Mouse (Mus musculus) ES-E14 (cell line): ENCODE measurements at regions not wholly inside any gene's neighbourhood (a gene's known extent, or its start where the extent isn't known, plus 50 kb on each side); places are given as distances from the start of the nearest gene placed in this dataset.

Experiments used
- DNase-seq: peaks from one replicate; pipeline ENCODE4 v3.0.0-alpha.2; 2013; ENCODE audit warnings: low read depth, low spot score
- H3K27ac ChIP-seq: 2 replicates; pipeline ENCODE4 v1.5.1; 2012; ENCODE audit warnings: low read depth, mild to moderate bottlenecking, low read length, moderate library complexity, mixed read lengths; ENCODE audit not compliant: poor library complexity, insufficient read depth, severe bottlenecking
- H3K36me3 ChIP-seq: 2 replicates; pipeline ENCODE4 v1.6.1; 2012; ENCODE audit warnings: mild to moderate bottlenecking, low read length, moderate library complexity, mixed read lengths; ENCODE audit not compliant: control insufficient read depth, poor library complexity, insufficient read depth, severe bottlenecking
- H3K4me1 ChIP-seq, 2 experiments: fragments of 150-350 bp in 1 of 2; sonication (generic) in 1 of 2; 2 replicates each; pipeline ENCODE4 v1.6.1; 2012; ENCODE audit warnings: low read length in 2 of 2, mild to moderate bottlenecking in 1 of 2, mixed read lengths in 1 of 2; ENCODE audit not compliant: control insufficient read depth in 2 of 2, insufficient read depth in 2 of 2, poor library complexity in 1 of 2
- H3K4me3 ChIP-seq, 2 experiments: fragments of 150-350 bp in 1 of 2; sonication (generic) in 1 of 2; 2 replicates each; pipeline ENCODE4 v1.5.1; 2012; ENCODE audit warnings: low read length in 2 of 2, low read depth in 1 of 2, mild to moderate bottlenecking in 1 of 2, mixed read lengths in 1 of 2; ENCODE audit not compliant: insufficient read depth in 1 of 2, poor library complexity in 1 of 2, severe bottlenecking in 1 of 2
- H3K9ac ChIP-seq: 2 replicates; pipeline ENCODE4 v1.6.1; 2012; ENCODE audit warnings: low read depth, mild to moderate bottlenecking, low read length, mixed read lengths; ENCODE audit not compliant: poor library complexity, insufficient read depth, severe bottlenecking
- H3K9me3 ChIP-seq: fragments of 150-350 bp; sonication (generic); 2 replicates; pipeline ENCODE4 v1.6.1; 2012; ENCODE audit warnings: low read depth, mild to moderate bottlenecking, low read length; ENCODE audit not compliant: control insufficient read depth, insufficient read depth
- CHD2 ChIP-seq: IDR thresholded peaks from 2 replicates; pipeline ENCODE4 v1.6.1; 2014; ENCODE audit warnings: mild to moderate bottlenecking, low read depth, low read length, inconsistent platforms
- HCFC1 ChIP-seq: IDR thresholded peaks from 2 replicates; pipeline ENCODE4 v1.6.1; 2012; ENCODE audit warnings: low read length, inconsistent platforms, borderline replicate concordance; ENCODE audit not compliant: insufficient read depth
- MAFK ChIP-seq: IDR thresholded peaks from 2 replicates; pipeline ENCODE4 v1.6.1; 2014; ENCODE audit warnings: mild to moderate bottlenecking, low read depth, low read length, inconsistent platforms; ENCODE audit not compliant: insufficient read depth
- ZC3H11A ChIP-seq: IDR thresholded peaks from 2 replicates; pipeline ENCODE4 v1.6.1; 2012; ENCODE audit warnings: low read depth, mild to moderate bottlenecking, inconsistent platforms, low read length, borderline replicate concordance
- ZNF384 ChIP-seq: IDR thresholded peaks from 2 replicates; pipeline ENCODE4 v1.6.1; 2012; ENCODE audit warnings: low read depth, low read length, inconsistent platforms
- in situ Hi-C, 2 experiments: fragments of 600-800 bp; cut with MboI; formaldehyde crosslinking; loops; one replicate each; pipeline ENCODE4 v1.15.1; 2025; ENCODE audit warnings: low sequenced_read_pairs in 2 of 2, inconsistent platforms in 1 of 2; ENCODE audit not compliant: unreplicated experiment in 2 of 2

DNA sequence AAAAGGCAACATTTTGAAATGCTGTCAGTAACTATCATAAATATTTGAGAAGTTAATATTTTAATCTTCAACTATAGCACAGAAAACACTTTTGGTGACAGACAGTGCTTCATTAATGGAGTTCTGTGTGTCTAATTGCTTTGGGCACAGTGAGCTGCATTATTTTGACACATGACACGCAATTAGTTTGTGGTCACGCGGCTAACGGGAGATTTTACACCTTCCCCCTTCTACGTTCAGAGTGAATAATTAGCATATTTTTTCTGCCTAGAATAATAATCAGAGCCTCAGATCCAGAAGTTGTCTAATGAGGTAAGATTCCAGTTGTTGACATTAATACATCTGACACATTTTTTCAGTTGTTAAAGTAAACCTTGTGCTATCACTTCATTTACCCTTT lies 272.6 kb upstream of the Tmco5 start:
- Histone ChIP-seq H3K4me3 (no peak overlapping the region), H3K9ac (no peak overlapping the region), H3K4me1 (no peaks in the 10 kb centered on the region), H3K27ac (no peak overlapping the region), H3K36me3 (no peaks in the 10 kb centered on the region), H3K9me3 (no peaks in the 10 kb centered on the region)
- DNase-seq, result no peak
- no peak for TF ChIP-seq ZNF384
- no peak for TF ChIP-seq ZC3H11A
- no peak for TF ChIP-seq MAFK
- TF ChIP-seq HCFC1, result no peak
- TF ChIP-seq CHD2, result no peak
- in situ Hi-C loops, result no loop called here

DNA sequence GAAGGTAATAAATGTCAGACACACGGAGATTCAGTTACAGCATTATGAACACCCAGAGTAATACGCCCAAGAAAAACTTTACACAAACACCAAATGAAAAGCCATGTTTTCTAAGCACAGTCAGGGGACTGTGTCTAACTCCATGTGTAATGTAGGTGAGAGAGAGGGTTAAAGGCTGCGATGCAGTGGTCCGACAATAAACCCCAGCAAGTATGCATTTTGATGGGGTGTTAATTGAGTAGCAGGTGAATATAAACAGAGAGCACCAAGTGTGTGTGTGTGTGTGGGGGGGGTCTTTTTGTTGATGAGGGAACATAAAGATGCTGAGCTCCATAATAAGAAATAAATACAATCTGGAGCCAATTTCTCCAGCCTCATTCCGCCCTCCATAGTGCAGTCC lies 238.6 kb upstream of the Tmco5 start:
- in situ Hi-C loops, result no loop called here
- no peaks in the 10 kb centered on the region for H3K36me3 ChIP-seq
- no peak for TF ChIP-seq CHD2
- TF ChIP-seq ZNF384, result no peak
- no peak for TF ChIP-seq ZC3H11A
- TF ChIP-seq HCFC1, result no peak
- no peak for TF ChIP-seq MAFK
- no peak for DNase-seq
- H3K4me3 ChIP-seq, result no peak overlapping the region
- no peak overlapping the region for H3K27ac ChIP-seq
- no peaks in the 10 kb centered on the region for H3K9me3 ChIP-seq
- H3K9ac ChIP-seq, result no peak overlapping the region
- no peaks in the 10 kb centered on the region for H3K4me1 ChIP-seq

DNA sequence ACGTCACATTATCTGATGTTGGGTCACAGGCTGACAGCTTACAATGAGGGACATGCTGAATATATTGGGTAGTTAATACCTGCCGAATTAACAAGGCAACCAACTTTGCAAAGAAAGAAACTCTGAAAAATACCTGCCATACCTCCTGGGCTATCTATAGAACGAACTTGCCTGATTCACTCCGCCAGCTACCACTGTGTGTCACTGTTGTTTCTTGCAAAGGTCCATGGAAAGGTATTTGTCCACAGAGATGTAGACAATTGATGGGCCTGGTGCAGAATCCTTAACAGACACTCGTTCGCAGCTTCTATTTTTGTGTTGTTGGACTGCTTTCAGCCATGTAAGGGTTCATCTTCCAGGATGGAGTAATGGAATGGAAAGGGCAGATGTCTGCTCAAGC lies 226.4 kb upstream of the Tmco5 start:
- in situ Hi-C loops, result no loop called here
- Histone ChIP-seq H3K27ac (no peak overlapping the region), H3K4me1 (no peaks in the 10 kb centered on the region), H3K36me3 (no peaks in the 10 kb centered on the region), H3K9me3 (no peaks in the 10 kb centered on the region), H3K9ac (no peak overlapping the region), H3K4me3 (no peak overlapping the region)
- no peak for DNase-seq
- TF ChIP-seq ZC3H11A, result no peak
- no peak for TF ChIP-seq MAFK
- TF ChIP-seq CHD2, result no peak
- TF ChIP-seq HCFC1, result no peak
- TF ChIP-seq ZNF384, result no peak

DNA sequence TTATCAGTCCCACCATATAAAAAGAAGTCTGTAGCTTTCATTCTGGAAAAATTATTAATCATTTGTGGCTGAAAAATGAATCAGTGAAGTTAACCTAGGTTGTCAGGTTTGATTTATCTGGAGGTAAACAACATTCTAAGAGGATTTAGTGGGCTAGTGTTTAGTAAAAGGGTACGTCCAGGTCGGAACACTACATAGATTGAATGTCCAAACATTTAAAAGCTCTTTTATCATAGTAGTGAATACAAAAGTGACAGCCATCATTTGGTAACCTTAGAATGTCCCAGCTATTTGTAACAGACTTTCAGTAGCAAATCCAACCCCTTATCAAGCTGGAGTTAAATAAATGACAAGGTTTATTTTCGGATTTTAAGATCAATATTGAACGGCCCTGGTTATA lies 192.7 kb upstream of the Tmco5 start:
- H3K9ac ChIP-seq, result no peak overlapping the region
- DNase-seq, result no peak
- no peak overlapping the region for H3K27ac ChIP-seq
- no peaks in the 10 kb centered on the region for H3K4me1 ChIP-seq
- H3K9me3 ChIP-seq, result no peaks in the 10 kb centered on the region
- H3K4me3 ChIP-seq, result no peak overlapping the region
- in situ Hi-C loops, result no loop called here
- TF ChIP-seq CHD2 (no peak), ZNF384 (no peak), MAFK (no peak), HCFC1 (no peak), ZC3H11A (no peak)
- H3K36me3 ChIP-seq, result no peaks in the 10 kb centered on the region

DNA sequence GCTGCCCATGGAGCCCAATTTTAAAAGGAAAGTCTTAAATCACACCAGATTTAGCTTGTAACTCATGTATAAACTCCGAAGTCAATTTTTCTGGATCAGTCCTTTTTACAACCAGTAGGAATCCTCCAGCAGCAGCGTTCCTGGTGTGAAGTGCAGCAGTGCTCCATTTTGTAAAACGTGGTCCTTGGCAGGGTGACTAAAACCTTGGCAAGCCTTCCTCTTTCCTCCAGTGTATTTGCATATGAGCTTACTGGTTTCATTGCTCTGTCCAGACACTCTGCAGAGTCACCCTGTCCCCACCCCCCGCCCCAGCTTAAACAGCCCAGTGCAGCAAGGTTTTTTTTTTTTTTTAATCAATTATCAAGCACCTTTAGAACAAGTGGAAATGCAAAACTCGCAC lies 180.9 kb upstream of the Tmco5 start:
- H3K36me3 ChIP-seq, result no peaks in the 10 kb centered on the region
- no peak for DNase-seq
- no peak overlapping the region for H3K4me3 ChIP-seq
- in situ Hi-C loops, result no loop called here
- H3K9ac ChIP-seq, result no peak overlapping the region
- H3K4me1 ChIP-seq, result no peaks in the 10 kb centered on the region
- no peak overlapping the region for H3K27ac ChIP-seq
- no peaks in the 10 kb centered on the region for H3K9me3 ChIP-seq
- TF ChIP-seq MAFK (no peak), ZC3H11A (no peak), HCFC1 (no peak), ZNF384 (no peak), CHD2 (no peak)
